Mouse (Mus musculus): ENCODE data around the gene Cryba4.

Cryba4 gene

DNA sequence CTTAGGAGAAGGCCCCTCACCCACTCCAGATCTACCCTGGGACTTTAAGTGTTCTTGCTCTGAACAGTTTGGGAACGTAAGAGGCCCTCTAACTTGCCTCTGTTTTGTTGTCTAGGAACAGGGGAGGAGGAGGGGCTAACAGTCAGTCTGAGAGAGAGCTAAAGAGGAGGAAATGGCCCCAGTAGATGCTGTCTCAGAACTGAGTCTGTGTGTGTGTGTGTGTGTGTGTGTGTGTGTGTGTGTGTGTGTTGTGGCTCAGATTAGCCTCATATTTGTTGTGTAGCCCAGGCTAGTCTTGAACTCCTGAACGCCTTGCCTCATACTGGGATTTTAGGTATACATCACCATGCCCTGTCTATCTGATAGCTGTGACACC is 34.3 kb upstream of the Cryba4 start:
- DNase-seq (ENCODE audit: low spot score in 2 of 2) = no peak

DNA sequence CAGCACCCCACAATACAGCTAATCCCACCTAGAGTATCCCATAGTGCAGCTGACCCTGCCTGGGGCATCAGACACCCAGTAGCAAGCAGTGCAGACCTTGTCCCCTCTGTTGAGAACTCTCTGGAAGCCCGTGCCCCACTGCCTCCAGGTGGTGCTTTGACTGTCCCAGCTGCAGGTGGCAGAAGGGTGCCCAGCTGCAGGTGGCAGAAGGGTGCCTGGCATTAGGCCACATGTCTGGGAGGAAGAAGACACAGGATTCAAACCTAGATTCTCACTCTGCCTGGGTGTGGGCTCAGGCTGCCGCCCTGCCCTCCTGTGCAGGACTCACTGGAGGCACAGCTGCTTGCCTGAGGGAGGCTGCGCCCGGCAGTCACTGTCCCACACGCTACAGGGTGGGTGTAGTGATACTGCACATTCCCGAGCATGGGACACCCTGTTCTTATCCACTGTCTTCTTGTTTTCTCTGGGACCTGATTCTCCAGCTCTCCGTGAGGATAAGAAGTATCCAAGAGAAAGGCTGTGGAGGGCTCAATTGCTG is 33.3 kb upstream of the Cryba4 start:
- no peak for DNase-seq (ENCODE audit: low spot score in 2 of 2)

DNA sequence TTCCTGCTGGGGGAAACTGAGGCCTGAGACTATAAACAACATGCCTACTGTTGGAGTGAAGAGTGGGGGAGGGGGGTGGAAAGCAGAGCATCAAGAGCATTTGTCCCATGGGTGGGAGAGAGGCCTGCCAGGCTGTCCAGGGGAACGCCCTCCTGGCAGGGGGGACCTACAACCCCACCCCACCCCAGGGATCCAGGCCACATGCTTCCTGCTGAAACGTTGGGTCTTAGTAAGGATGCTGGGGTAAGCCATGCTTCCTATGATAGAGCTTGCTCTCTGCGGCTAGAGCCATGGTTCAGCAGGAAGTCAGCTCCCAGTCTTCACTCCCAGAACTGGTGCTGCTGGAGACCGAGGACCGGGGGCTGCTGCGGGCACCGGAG is 31.9 kb upstream of the Cryba4 start:
- no peak for DNase-seq (ENCODE audit: low spot score in 2 of 2)

DNA sequence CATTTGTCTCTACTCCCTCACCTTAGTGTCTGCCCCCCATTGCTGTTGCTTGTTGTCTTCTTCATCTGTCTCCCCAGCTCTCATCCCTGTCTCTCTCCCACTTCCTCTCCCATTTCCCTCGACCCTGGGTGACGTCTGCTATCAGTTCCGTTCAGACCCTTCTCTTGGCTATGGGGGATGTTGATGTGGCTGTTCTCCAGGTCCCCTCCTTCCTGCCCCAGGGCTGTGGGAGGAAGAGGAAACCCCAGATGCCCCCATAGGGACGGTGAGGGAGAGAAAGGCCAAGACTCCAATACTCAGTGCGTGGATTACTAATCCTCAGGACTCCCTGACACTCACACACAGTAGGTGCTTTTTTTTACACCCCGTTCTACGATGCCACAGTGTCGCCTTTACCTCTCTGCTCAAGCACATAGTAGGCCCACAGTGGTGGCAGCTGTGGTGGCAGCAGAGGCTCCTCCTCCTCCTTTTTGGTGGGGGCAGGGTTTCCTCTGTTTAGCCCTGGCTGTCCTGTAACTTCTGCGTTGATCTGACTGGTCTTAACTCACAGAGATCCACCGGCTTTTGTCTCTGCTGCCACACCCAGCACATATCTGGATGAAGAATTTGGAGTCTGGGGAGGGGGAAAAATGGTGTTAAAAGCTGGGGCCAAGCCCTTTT is 31.4 kb upstream of the Cryba4 start:
- no peak for DNase-seq (ENCODE audit: low spot score in 2 of 2)

DNA sequence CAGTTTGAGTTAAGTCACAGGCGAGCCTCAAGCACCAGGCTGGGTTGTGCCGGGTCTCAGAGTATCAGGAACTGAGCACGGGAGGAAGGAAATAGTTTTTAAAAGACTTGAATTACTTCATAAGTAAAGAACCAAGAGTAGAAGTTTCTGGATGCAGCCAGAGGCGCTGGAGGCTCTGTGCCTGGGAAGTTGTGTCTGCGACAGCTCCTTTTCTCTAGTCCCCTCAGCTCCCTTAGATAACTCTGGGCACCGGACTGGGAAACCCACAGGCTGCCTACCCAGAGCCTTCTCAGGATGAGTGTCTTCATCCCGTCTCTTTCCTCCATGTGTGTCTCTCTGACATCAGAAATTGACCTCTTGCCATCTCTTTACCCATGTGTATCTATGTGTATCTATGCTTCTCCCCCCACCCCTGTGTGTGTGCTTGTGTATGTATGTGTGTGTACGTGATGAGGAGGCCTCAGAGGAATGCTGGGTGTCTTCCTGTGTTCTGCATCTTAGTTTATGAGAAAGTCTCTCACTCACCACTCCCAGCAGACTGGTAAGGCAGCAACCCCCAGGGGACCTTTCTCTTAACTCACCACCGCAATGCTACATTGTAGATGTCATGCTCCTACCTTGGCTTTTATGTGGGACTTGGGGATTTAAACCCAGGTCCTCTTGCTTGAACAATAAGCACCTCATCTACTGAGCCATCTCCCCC is 30.6 kb upstream of the Cryba4 start:
- no peak for DNase-seq (ENCODE audit: low spot score in 2 of 2)

DNA sequence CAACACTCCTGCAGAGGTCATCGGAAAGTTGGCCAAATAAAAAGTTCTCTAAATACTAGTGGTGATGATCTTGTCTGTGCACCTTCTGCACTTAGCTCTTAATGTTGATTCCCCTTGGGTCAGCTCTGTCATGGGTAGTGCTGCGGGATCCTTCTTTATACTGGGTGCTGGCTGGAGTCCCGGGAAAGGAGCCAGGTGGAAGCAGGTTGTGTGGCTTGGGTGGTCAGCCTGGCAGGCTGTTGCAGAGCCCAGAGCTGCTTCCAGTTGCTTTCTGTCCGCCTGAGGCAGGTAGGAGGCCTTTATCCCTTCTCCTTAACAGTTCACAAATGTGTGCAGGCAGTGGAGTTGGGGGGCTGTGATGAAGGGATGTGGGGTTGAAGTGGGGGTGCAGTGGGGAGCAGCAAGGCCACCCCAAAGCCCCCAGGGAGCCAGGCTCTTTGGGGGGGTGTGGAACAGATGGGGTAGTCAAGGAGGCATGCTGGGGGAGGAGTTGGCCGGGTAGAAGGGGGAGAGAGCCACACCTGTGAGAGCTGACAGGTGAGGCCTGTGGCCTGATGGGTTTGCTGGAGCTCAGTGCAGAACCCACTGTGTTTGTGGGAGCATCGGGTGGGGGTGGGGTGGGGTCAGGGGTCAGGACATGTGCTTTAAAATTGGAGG is 29.9 kb upstream of the Cryba4 start:
- no peak for DNase-seq (ENCODE audit: low spot score in 2 of 2)

DNA sequence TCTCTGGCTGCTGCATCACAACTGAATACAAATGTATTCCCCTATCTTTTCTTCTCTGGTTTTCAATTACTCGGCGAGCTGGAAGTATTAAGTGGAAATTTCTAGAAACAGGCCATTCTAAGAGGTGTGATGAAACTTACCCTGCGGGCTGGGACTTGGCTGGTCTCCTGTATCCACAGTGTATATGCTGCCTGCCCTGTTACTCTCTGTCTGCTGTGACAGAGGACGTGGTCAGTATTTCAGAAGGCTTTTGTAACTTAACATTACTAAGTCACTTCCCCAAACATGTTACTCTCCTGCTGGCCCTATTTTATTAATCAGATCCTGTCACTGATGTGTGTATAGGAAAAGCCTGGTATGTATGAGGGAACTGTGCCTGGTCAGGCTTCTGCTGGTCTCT is 29.4 kb upstream of the Cryba4 start:
- no peak for DNase-seq (ENCODE audit: low spot score in 2 of 2)

DNA sequence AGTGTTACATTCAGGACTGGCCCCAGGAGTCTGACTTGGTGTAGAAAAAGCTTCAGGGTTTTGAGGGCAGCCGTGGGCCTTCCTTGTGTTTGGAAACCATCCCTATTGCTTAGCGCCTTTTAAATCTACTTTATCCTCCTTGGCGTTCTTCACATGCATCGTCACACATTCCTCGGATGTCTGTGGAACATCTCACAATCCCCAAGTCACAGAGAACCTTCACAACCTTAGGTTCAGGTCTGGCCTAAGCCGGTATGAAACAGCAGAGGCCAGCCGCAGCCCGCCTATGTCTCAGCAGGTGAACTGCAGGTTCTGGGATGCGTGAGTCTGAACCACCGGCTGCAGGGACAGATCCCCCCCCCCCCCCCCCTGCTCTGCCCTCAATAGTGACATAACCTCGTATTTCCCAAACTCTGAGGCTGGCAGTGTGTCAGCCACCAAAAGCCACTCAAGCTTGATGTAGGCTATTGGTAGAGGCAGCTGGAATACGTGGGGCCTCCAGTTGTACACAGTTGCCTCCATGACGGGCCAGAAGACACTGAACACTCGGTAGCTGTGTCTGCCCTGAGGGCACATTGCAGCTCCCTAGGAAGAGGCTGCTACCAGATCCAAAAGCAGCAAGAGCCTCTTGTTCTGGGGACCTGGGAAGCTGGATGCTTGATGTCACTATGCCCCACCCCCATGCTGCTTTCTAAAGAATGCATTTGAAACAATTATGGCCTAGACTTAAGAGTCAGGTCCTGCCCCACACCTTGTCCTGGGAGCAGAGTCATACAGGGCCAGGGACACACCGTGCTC is 28.7 kb upstream of the Cryba4 start:
- DNase-seq (ENCODE audit: low spot score in 2 of 2) = no peak

DNA sequence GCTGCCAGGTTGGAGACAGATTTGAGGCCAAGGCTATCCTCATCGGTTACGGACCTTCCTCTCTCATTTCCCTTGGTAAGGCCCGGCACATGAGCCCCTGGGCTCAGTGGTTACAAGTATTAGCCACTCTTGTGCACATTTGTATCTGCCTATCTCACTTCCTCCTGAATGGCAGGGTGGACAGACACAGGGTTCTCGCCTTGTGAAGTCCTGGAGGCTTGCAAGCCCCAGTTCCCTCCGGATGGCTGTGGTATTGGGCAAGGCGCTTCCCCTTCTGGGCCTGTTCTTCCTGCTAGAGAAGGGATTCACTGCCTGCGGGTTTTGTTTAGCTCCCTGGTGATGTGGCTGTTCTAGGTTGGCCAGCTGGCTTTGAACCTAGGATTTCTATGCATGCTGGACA is 27.8 kb upstream of the Cryba4 start:
- DNase-seq (ENCODE audit: low spot score in 2 of 2) = peak in 1 of 2 experiments; percentile 58

DNA sequence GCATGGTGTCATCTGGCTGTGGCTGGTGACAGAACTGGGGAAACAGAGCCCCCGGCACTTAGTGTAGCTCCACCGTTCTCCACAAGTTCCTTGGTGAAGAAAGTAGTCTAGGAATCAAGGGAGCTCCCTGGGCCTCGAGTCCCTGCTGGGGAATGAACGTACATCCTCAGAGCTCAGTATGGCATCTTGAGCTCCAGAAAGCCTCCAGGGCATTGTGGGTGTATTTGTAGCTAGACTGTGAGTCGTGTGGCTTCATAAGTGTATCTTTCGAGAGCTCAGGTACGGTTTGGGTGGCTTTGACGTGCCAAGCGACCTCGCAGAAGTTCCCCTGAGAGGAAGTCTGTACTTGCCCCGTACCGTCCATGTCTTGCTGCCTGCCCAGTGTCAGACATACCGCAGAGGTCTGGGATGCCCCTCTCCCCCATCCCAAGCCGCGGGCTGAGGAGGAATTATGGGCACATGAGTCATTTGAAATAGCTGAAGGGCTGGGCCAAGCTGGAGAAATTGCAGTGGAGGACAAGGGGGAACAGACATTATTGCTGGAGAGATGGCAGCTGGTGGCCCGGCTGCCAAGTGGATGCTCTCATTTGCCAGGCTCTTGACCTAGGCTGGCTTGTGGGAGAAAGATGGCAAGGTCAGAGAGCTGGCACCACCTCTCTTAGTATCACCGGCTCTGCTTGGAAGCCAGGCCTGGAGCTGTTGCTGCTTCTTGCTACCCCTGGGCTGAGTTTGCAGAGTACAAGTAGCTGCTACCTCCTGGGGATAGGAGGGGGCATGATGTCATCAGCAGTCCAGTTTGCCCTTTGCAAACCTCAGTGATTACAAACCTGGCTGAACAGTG is 27.1 kb upstream of the Cryba4 start:
- DNase-seq (ENCODE audit: low spot score in 2 of 2) = no peak

DNA sequence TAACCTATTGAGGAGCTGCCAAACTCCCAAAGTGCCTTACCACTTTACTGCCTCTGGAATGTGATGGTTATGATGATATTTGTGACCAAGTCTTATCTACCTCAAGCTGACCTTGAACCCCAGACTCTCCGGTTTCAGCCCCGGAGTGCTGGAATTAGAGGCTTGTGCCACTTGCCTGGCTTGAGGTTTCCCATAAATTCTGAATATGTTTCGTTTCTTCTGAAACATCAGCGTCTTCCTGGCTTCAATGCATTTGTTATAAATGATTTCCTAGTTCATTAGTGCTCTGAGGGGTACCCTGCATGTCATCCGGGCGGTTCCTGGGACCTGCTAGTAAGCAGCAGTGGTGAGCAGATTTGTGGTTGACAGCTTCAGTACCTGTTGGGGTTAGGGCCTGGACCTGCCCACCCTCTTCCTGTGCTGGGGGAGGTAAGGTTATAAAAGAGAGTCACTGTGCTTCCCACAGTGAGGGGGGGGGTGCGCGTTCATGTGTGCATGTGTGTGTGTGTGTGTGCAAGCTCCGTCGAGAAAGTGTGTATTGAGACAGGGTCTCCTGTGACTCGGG is 25.7 kb upstream of the Cryba4 start:
- no peak for DNase-seq (ENCODE audit: low spot score in 2 of 2)

DNA sequence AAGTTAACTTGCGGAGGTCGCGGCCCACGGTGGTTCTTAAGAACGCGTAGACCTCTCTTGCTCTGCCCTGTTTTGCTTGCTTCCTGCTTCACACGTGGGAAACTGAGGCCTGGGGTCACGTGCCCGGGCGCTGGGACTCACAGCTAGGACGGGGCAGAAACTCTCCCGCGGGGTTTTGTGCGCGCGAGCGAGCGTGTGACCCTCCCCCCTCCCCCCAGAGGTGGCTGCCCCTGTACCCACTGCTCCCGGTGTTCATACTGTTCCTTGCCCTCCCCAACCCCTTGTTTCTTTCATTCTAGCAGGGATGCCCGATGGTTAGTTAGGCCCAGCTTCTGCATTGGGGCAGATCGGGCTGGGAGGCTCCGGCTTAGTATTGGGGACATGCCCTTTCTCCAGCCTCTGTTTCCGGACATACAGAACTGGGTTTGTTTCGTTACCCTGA is 24.6 kb upstream of the Cryba4 start:
- DNase-seq (ENCODE audit: low spot score in 2 of 2) = no peak

DNA sequence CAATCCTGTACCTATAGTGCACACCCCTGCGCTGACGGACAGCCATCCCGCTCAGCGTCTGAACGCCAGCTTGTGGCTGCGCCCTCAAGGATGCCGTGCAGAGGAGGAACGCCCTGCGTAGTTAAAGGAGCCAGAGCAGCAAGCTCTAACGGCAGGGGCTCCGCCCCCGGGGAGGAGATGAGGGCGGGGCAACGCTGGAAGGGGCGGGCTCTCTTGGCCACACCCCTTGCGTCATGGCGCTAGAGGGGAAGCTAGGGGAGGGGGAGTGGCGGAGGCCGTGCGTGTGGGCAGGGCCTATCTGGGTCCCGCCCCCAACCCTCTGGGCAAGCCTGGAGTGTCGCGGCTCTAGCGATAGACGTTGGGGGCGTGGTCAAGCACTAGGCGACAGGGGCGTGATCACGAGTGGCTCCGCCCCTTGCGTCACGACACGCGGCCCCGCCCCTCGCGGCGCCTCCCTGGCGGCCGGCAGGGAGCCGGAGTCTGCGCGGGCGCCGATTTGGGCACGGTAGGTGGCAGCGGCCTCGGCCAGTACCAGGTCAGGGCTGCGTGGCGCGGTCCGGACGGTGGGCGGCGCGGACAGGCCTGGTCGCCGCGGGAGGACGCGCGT is 24.1 kb upstream of the Cryba4 start, which contains the start of gene Tpst2:
Tpst2 (plus strand) TSS at position 425 of the 607 bp plus-strand sequence.
- peak; percentile 100 for DNase-seq (ENCODE audit: low spot score in 2 of 2)

DNA sequence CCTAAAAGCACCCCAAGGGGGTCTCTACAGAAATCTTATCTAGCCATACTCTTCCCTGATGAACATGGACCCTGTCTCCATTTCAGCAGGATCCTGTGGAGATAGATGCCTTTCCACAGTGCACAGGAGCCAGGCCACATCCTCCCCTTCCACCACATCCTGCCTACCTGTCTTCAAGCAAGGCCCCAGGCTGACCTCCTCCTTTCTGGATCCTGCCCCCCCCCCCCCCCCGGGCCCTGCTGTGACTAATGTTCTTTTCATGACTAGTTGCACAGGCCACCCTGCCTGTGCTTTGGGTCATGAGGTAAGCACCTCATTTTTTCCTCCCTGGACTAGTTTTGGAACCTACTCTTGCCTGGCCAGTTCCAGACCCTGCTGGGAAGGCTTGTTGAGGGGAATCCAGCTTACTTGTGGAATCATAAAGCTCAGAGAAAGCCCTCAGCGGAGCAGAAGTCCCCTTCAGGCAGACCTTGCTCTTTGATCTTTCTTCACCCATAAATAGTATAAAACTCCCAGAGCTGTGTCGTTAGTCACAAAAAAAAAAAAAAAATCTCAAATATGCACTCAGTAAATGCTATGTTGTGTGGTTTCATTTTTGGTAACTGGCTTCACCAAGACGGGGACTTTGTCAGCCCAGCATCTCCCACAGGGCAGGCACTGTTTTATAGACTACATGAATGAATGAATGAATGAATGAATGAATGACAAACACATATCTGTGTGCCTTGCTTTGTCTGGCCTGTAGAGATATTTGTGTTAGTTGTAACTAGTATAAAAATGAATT is 22.9 kb upstream of the Cryba4 start:
- no peak for DNase-seq (ENCODE audit: low spot score in 2 of 2)

DNA sequence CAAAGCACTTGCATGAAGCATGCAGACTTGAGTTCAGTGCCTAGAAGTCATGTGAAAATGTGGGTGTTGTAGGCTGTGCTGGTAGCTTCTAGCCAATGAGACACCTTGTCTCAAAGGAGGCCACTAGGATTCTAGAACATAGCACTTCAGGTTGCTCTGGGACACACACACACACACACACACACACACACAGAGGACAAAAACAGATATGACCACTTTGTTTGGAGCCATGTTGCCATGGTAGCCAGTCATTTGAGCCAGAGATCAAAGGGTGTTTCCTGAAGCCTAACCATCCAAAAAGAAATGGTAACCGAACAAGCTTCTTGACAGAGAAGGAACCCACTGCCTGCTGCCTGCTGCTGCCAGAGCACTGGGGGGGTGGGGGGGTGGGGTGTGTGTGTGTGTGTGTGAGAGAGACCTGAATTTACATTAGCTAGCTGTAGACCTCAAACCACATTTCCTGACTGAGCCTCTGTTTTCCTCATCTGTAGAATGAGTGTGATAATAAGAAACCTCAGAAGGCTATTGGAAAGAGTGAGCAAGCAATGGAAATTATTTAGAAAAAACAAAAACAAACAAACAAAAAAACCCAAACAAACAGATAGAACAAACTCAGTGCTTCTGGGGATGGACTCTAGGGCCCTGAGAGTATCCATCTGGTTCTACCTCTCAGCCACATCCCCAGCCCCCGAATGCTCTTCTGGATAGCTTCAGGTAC is 21.6 kb upstream of the Cryba4 start:
- no peak for DNase-seq (ENCODE audit: low spot score in 2 of 2)

DNA sequence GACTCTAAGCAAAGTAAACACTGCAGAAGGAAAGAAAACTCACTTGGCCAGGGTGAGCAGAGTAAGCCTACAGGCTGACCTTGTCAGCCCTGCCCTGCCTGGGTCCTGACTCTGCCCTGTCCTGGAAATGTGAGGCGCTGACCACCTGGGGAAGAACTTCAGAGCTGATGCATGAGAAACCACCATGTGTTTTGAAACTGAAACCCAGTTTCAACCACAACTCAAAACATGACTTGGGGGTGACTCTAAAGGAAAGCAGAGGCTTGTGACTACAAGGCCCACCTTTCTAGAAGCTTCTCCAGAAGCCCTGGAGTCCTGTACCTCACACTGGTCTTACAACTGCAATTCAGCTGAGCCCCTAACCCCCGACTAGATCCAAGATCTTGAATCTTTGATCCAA is 20.6 kb upstream of the Cryba4 start:
- no peak for DNase-seq (ENCODE audit: low spot score in 2 of 2)

DNA sequence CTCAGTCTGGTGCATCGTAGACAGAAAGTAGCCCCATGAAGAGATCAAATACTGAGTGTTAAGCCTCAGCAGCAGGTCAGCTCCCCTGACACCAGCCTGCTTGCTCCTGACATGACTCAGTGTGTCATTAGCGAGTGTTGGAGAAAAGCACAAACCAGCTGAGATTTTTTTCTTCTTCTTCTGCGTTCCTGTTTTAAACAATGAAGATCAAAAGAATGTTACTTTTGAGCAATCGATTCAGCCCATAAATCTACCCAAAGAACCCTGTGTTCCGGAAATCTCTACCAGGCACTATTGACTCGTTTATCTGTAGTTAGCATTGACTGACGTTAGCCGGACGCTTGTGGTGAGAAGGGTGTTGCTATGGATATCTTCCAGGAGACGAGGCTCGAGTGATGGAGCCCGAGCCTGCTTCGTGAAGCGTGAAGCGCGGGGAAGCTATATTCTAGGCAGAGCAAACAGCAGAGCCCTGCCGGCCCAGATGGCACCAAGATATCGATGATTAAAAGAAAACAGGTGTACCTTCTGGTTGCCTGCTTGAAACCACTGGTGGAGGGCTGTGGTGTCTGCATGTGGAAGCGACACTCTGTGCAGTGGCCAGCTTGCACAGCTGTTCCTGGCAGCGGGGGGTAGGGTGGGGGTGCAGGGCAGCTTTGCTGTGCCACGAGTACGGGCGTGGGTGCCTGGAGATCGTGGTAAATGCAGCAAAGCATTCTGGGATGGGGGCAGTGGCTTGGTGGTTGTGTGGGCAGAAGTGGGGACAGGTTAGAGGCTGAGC is 18.6 kb upstream of the Cryba4 start:
- peak; percentile 70 to 73 for DNase-seq (ENCODE audit: low spot score in 2 of 2)
